Mouse (Mus musculus) layer of hippocampus, adult 9-11 months (tissue): ENCODE data around the gene Cdrt4.

ENCODE experiments used
- DNase-seq: peaks from one replicate; pipeline ENCODE4 v3.0.0; 2022

The Cdrt4 gene

GRCm38 (mm10) chr11:62945514-62945913, 5.5 kb upstream of the Cdrt4 start:
- no peak for DNase-seq

GRCm38 (mm10) chr11:62949548-62949947, 1.4 kb upstream of the Cdrt4 start:
- DNase-seq: no peak

GRCm38 (mm10) chr11:62954766-62955165, 3.8 kb downstream of the Cdrt4 start:
- DNase-seq: no peak

GRCm38 (mm10) chr11:62955186-62955585, 4.2 kb downstream of the Cdrt4 start:
- DNase-seq: no peak

GRCm38 (mm10) chr11:62955776-62956175, 4.8 kb downstream of the Cdrt4 start:
- no peak for DNase-seq

- DNase-seq: no peak
These were observed 6.7 kb downstream of the Cdrt4 start for GRCm38 (mm10) chr11:62957626-62958180.

GRCm38 (mm10) chr11:62963292-62963691, 12.3 kb downstream of the Cdrt4 start:
- DNase-seq: no peak

- DNase-seq: no peak
These were observed 15.4 kb downstream of the Cdrt4 start for GRCm38 (mm10) chr11:62966424-62966764.

- no peak for DNase-seq
These were observed 16.0 kb downstream of the Cdrt4 start for GRCm38 (mm10) chr11:62966765-62967633.

- peak; percentile 14 for DNase-seq
These were observed 26.2 kb downstream of the Cdrt4 start for GRCm38 (mm10) chr11:62977176-62977575.

- DNase-seq: no peak
These were observed 27.9 kb downstream of the Cdrt4 start for GRCm38 (mm10) chr11:62978886-62979285.

GRCm38 (mm10) chr11:62981729-62982128, 30.7 kb downstream of the Cdrt4 start:
- no peak for DNase-seq

- DNase-seq: no peak
These were observed 32.8 kb downstream of the Cdrt4 start for GRCm38 (mm10) chr11:62983793-62984192.

- DNase-seq: no peak
These were observed 33.4 kb downstream of the Cdrt4 start for GRCm38 (mm10) chr11:62984365-62984764.

GRCm38 (mm10) chr11:62985075-62985474, 34.1 kb downstream of the Cdrt4 start:
- no peak for DNase-seq

GRCm38 (mm10) chr11:62986578-62986977, 35.6 kb downstream of the Cdrt4 start:
- DNase-seq: no peak

GRCm38 (mm10) chr11:62990150-62990685, 39.2 kb downstream of the Cdrt4 start:
- no peak for DNase-seq

- DNase-seq: no peak
These were observed 39.8 kb downstream of the Cdrt4 start for GRCm38 (mm10) chr11:62990811-62991210.

GRCm38 (mm10) chr11:62992545-62993242, 41.7 kb downstream of the Cdrt4 start:
- DNase-seq: no peak

GRCm38 (mm10) chr11:62995066-62995754, 44.2 kb downstream of the Cdrt4 start:
- DNase-seq: no peak

- no peak for DNase-seq
These were observed 44.9 kb downstream of the Cdrt4 start for GRCm38 (mm10) chr11:62995755-62996521.

GRCm38 (mm10) chr11:62996522-62996898, 45.5 kb downstream of the Cdrt4 start:
- no peak for DNase-seq
